Mouse (Mus musculus): ENCODE data around the gene Hnrnpf.
"Not testable (repeated sequence)": the region's sequence is repeated elsewhere in the genome, so short reads cannot be mapped to it uniquely, and the experiment has no call there.

The Hnrnpf gene

GRCm38 (mm10) chr6:117900126-117901080 is at the start of gene Hnrnpf:
Gene Hnrnpf, plus strand, starts transcription at chr6:117900324.
- peak in 1 of 2 experiments; percentile 29 for DNase-seq (ENCODE audit: low spot score in 2 of 2)

- no peak for DNase-seq (ENCODE audit: low spot score in 2 of 2)
These were observed 48.4 kb upstream of the Hnrnpf start for GRCm38 (mm10) chr6:117851747-117852146.

- DNase-seq (ENCODE audit: low spot score in 2 of 2): no peak
These were observed 42.1 kb upstream of the Hnrnpf start for GRCm38 (mm10) chr6:117857990-117858389.

GRCm38 (mm10) chr6:117861848-117862247 is 38.3 kb upstream of the Hnrnpf start, which contains the start of gene Zfp239:
Gene Zfp239, plus strand, starts transcription at chr6:117862100.
- DNase-seq (ENCODE audit: low spot score in 2 of 2): no peak

- no peak for DNase-seq (ENCODE audit: low spot score in 2 of 2)
These were observed 37.7 kb upstream of the Hnrnpf start for GRCm38 (mm10) chr6:117862465-117862864.

GRCm38 (mm10) chr6:117862899-117863620 is 37.1 kb upstream of the Hnrnpf start:
- peak; percentile 59 to 72 for DNase-seq (ENCODE audit: low spot score in 2 of 2)

GRCm38 (mm10) chr6:117863751-117864150 is 36.4 kb upstream of the Hnrnpf start:
- no peak for DNase-seq (ENCODE audit: low spot score in 2 of 2)

GRCm38 (mm10) chr6:117868187-117868586 is 31.9 kb upstream of the Hnrnpf start:
- no peak for DNase-seq (ENCODE audit: low spot score in 2 of 2)

- no peak for DNase-seq (ENCODE audit: low spot score in 2 of 2)
These were observed 29.1 kb upstream of the Hnrnpf start for GRCm38 (mm10) chr6:117871034-117871433.

GRCm38 (mm10) chr6:117873450-117873849 is 26.7 kb upstream of the Hnrnpf start:
- not testable (repeated sequence) for DNase-seq (ENCODE audit: low spot score in 2 of 2)

GRCm38 (mm10) chr6:117874621-117875281 is 25.4 kb upstream of the Hnrnpf start:
- DNase-seq (ENCODE audit: low spot score in 2 of 2): no peak

GRCm38 (mm10) chr6:117878700-117879407 is 21.3 kb upstream of the Hnrnpf start:
- peak; percentile 88 to 92 for DNase-seq (ENCODE audit: low spot score in 2 of 2)

GRCm38 (mm10) chr6:117879408-117880115 is 20.6 kb upstream of the Hnrnpf start:
- DNase-seq (ENCODE audit: low spot score in 2 of 2): peak; percentile 97 to 98

- DNase-seq (ENCODE audit: low spot score in 2 of 2): no peak
These were observed 19.7 kb upstream of the Hnrnpf start for GRCm38 (mm10) chr6:117880394-117880838.

GRCm38 (mm10) chr6:117881229-117881628 is 18.9 kb upstream of the Hnrnpf start:
- DNase-seq (ENCODE audit: low spot score in 2 of 2): no peak

- DNase-seq (ENCODE audit: low spot score in 2 of 2): no peak
These were observed 18.1 kb upstream of the Hnrnpf start for GRCm38 (mm10) chr6:117881997-117882396.

- no peak for DNase-seq (ENCODE audit: low spot score in 2 of 2)
These were observed 14.2 kb upstream of the Hnrnpf start for GRCm38 (mm10) chr6:117885943-117886342.

GRCm38 (mm10) chr6:117888032-117888431 is 12.1 kb upstream of the Hnrnpf start:
- no peak for DNase-seq (ENCODE audit: low spot score in 2 of 2)

- DNase-seq (ENCODE audit: low spot score in 2 of 2): no peak
These were observed 11.5 kb upstream of the Hnrnpf start for GRCm38 (mm10) chr6:117888642-117889096.

GRCm38 (mm10) chr6:117890257-117890656 is 9.9 kb upstream of the Hnrnpf start:
- DNase-seq (ENCODE audit: low spot score in 2 of 2): no peak
